Mouse (Mus musculus) WW6 (cell line): ENCODE results near the gene Nos1.

ENCODE experiments used
- DNase-seq: peaks from one replicate; pipeline ENCODE4 v3.0.0-alpha.2; 2013; ENCODE audit warnings: low read depth, low spot score

Nos1 gene

DNA sequence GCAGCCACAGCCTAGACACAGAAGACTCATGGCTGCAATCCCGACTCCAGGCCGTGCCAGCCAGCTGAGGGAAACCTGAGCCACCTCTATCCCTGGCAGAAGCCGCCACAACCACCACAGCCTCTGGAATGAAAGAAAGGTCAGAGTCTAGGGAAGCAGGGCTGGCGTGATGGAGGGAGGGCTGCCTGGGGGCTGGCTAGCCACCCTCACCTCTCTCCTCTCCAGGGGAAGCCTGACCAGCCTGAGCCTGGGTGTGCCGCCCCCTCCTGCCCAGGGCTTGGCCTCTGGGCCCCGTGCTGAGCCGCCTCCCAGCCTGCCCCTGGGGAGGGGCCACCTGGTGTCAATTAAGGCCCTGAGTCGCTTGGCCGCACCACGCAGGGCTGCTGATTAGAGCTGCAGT lies at the start of gene Nos1:
TSS of gene Nos1 (plus strand) at position 352 of the 400 bp plus-strand sequence.
- DNase-seq: no peak

DNA sequence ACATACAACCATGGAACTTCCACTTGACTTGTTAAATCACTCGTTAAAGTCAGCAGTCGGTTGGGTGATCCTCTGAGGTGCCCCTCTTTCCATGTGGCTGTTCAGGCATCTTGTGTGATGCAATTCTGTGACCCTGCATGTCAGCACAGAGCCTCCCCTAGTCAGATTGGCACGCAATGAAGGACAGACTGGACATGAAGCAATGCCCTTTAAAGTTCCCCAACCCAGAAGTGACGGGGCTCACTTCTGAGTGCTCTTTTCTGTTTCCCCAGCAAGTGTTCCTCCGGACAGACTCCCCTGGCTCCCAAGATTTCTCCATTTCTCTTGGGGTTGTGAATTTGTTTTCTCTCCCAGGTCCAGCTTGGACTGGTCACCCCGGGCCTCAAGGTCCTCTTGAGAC lies 49.5 kb upstream of the Nos1 start:
- no peak for DNase-seq

- DNase-seq: no peak
Observed at GRCm38 (mm10) chr5:117744654-117745178, 36.1 kb upstream of the Nos1 start.

- DNase-seq: no peak
Observed at GRCm38 (mm10) chr5:117749353-117749752, 31.5 kb upstream of the Nos1 start.

DNA sequence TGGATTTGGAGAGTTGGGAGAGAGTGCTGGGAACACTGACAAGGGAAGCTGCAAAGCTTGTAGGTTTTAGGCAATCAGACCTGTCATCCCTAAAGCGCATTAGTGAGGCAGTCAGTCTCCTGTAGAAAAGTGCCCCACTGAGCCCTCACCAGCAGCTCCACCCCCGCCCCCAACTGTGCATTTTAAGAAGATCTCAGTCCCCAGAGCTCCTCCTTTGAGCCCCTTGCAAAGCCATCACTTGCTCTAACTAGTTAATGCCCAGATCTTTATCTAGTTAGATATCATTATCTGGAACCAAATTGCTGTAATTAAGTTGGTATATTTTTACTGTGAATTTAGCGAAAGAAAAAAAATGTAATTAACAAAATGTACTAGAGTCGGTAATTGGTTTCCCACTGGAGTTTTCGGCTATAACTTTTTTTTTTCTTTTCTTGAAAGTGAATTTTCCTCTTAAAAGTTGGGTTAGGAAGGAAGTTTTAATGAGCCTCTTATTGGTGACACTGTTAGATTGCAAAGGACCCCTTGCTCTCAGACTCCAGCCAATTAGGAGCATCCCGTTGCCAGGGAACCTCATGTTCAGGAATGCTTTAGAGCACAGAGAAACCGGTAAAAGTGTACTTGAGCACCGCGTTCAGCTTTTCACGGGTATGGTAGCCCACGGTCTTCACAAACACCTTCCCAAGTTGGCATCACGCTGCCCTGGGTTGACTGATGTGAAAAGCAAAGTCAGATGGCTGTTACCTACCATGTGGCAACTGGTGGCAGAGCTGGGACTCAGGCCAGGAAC lies 22.9 kb upstream of the Nos1 start:
- no peak for DNase-seq

GRCm38 (mm10) chr5:117761181-117761832 lies 19.5 kb upstream of the Nos1 start:
- peak; percentile 4 for DNase-seq

DNA sequence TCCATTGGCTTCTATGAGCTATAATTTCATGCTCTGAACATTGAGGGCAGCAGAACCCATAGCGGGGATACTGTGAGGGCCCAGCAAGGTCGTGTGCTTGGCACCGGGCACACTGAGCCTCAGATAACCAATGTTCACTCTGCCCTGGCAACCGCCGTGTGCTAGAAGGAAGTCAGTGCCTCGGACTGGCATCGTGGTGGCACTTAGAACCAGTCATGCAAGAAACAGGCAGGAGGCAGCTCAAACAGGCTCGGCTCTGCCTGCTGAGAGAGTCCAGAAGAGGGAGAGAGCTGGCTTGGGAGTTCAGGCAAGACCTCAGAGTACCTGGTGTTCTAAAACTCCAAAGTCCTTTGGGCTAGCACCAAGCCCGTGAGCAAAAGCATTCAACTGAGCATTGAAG lies 16.3 kb upstream of the Nos1 start:
- no peak for DNase-seq

DNA sequence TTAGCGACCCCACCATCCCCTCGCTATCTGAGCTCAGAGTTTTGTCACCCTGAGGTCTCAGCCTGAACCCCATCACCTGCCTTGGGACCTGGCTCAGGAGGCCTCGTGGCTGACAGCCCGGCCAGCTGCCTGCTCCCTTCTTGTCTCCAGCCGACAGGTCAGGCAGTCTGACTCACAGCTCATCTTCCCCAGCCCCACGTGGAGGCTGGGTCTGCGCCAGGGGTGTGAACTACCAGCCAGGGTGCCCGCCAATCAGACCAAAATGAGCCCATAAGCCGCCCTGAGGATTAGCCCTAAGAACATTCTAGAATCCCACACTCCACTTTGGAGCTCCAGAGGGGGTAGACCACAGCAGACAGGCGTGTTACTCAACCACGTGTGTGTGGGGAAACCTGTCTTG lies 1.7 kb upstream of the Nos1 start:
- DNase-seq: no peak

GRCm38 (mm10) chr5:117781178-117781577 lies 346 bp downstream of the Nos1 start:
- no peak for DNase-seq

DNA sequence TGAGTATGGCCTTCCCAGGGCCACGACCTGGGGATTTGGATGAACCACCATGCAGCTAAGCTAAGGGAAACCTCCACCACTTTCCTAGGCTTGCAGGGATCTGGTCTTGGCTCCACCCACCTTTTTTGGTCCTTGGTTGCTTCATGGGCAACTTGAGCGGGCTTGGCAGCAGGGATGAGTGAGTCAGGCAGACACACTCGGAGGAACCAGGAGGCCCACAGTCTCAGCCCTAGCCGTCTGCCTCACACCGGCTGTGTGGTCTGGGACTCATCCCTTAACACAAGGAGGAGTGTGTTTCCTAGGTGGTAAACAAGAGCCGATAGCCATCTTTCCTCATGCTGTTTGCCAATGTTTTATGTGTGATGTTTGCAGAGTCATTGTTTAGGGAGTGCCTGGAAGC lies 9.2 kb downstream of the Nos1 start:
- DNase-seq: no peak

DNA sequence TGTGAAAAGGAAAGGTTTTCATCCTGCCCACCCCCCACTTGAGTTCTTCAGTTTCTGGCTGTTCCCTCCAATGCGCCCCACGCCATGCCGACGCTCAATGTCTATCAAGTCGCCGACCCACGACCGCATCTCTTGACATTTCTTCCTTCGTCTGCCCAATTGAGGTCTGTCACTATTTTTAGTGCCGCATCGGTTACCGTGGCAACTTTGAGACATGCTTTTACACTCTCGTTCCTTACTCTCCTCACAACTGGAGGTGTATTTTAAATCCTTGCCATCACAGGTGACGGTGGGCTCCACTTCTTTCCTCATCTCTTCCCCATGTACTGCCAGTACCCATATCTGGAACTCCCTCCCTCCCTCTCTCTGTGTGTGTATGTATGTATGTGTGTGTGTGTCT lies 11.0 kb downstream of the Nos1 start:
- no peak for DNase-seq

DNA sequence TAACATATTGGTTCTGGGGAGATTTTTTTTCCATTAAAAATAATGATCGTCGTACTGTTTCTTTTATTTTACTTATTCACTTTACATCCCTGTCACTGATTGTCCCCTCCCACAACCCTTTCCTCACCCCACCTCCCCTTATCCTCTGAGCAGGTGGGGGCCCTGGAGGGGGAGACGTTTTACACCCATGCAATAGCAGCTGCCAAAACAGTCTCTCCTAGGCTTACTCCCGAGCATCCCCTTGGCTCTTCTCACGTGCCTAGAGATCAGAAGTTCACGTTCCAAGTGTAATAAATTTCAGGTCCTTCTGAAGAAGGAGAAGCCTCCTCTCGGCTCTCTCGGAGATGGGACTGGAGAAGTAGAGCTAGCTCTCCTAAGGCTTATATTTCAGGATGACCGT lies 20.0 kb downstream of the Nos1 start:
- DNase-seq: no peak

- DNase-seq: no peak
Observed at GRCm38 (mm10) chr5:117802071-117802521, 21.3 kb downstream of the Nos1 start.

- no peak for DNase-seq
Observed at GRCm38 (mm10) chr5:117803551-117803950, 22.7 kb downstream of the Nos1 start.

- no peak for DNase-seq
Observed at GRCm38 (mm10) chr5:117810930-117811329, 30.1 kb downstream of the Nos1 start.

DNA sequence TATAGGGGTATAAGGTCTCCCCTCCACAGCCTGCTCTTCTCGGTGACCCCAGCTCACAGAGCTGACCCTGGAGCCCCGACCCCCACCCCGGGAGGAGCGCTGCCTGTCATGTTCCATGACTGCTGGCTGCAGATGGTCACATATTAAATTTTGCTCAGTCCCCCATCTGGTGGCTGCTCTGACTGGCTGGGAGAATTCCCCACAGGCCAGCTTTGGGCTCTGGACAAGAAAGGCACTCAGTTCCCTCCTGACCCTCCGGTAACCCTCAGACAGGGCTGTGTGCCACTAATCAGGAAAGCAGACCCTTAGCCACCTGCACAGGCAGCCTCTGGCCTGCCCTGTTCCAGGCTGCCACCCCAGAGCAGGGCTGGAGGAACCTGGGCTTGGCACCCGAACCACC lies 38.0 kb downstream of the Nos1 start:
- no peak for DNase-seq

GRCm38 (mm10) chr5:117820445-117820844 lies 39.6 kb downstream of the Nos1 start:
- DNase-seq: no peak

DNA sequence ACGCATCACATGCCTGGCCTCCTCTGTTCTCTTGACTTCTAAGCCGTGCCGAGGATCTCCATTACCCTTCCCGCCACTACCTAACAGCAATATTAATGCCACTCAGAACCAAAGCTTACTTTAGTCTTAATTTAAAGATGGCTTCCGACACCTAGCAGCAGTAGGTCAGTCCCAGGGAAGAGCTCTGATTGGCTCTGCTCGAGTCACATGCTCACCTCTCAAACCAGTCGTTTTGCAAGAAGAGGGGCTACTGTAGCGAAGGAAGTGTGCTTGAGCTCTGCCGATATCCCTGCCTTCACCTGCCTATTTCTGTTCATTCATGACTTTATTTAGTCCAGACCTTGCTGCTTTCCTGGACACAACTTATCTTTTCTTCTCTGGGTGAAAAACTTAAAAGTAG lies 43.0 kb downstream of the Nos1 start:
- no peak for DNase-seq

DNA sequence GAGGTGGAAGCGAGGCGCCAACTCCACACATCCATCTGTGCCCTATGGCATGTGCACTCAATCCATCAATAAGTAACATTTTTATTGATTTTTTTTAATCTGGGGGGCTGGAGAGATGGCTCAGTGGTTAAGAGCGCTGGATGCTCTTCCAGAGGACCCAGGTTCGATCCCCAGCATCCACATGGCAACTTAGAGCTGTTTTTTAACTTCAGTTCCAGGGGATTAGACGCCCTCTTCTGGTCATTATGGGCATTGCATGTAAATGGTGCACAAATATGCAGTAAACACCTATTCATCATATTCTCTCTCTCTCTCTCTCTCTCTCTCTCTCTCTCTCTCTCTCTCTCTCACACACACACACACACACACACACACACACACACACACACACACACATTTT lies 43.7 kb downstream of the Nos1 start:
- no peak for DNase-seq

DNA sequence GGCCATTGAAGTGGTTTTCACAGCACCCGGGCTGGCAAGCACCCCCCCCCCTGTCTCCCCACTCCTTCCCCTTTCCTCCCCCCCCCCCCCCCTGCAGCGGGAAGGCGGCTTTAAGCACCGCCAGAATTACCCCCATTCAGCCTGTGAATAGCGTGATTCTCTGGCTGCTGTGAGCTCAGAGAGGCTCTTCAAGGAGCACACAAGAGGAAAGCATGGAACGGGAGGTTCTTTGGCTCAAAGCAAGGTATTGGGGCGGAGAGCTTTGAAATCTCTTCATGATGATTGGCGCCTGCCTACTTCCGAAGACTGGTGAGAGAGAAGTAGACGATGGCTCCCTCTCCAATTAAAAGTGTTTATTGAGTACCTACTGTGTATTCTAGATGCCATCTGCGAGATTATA lies 44.5 kb downstream of the Nos1 start:
- no peak for DNase-seq

- DNase-seq: no peak
Observed at GRCm38 (mm10) chr5:117827366-117827765, 46.5 kb downstream of the Nos1 start.

DNA sequence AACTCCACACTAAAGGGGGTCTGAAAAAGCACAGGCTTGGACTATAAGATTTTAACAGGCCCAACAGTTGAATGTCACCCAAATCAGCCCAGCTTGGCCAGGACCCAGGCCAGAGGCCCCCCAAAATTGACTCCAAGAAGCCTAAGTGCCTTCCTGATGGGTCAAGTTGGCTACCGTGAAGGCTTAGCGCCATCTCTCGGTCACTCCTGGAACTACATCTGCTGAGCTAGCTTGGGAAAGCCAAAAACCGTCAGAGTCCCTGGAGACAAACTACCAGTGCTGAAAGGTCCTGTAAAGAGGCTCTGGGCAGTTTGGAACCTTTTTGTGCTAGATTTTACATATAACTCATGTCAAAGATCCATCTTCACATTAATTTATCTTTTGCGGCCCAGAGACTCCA lies 56.1 kb downstream of the Nos1 start:
- DNase-seq: no peak

- DNase-seq: no peak
Observed at GRCm38 (mm10) chr5:117837731-117838130, 56.9 kb downstream of the Nos1 start.
